Mouse (Mus musculus) erythroblast, embryonic 14.5 days (primary cell): ENCODE results near the gene B3gnt2. TPM values are rescaled to one million over a fixed set of nuclear protein-coding genes. Genes with fewer than 3 reads are reported as not detected.

Experiments
- H3K27me3 ChIP-seq: 2 replicates; pipeline ENCODE4 v1.6.1; 2012; ENCODE audit warnings: inconsistent platforms; ENCODE audit not compliant: control insufficient read depth
- H3K36me3 ChIP-seq: 2 replicates; pipeline ENCODE4 v1.6.1; 2012; ENCODE audit warnings: mild to moderate bottlenecking, inconsistent platforms; ENCODE audit not compliant: control insufficient read depth
- H3K4me1 ChIP-seq: 2 replicates; pipeline ENCODE4 v1.6.1; 2012; ENCODE audit warnings: inconsistent platforms; ENCODE audit not compliant: control insufficient read depth
- H3K4me3 ChIP-seq: replicated peaks from 2 replicates; pipeline ENCODE3; 2012; ENCODE audit warnings: moderate library complexity, mild to moderate bottlenecking, inconsistent platforms
- H3K9me3 ChIP-seq: 2 replicates; pipeline ENCODE4 v1.6.1; 2012; ENCODE audit warnings: low read length, inconsistent platforms, mixed read lengths; ENCODE audit not compliant: control insufficient read depth
- GATA1 ChIP-seq: IDR thresholded peaks from 2 replicates; pipeline ENCODE4 v1.6.1; 2012; ENCODE audit warnings: low read length, inconsistent platforms, mixed read lengths
- TAL1 ChIP-seq: IDR thresholded peaks from 3 replicates; pipeline ENCODE4 v1.6.1; 2012; ENCODE audit warnings: low read length, inconsistent platforms, mixed read lengths
- polyA plus RNA-seq: library from polyadenylated mRNA; stranded (reverse); fragments of >175 nt; gene quantifications from 2 replicates; pipeline ENCODE4 v1.2.3, GENCODE M21; 2012

B3gnt2 gene
- polyA plus RNA-seq, 1 experiment, result 0.07 TPM

GRCm38 (mm10) chr11:22793881-22794203, 66.9 kb downstream of the B3gnt2 start:
- Histone ChIP-seq H3K4me1 (peaks cover 25% of the 10 kb centered on the region), H3K27me3 (no peaks in the 10 kb centered on the region), H3K36me3 (no peaks in the 10 kb centered on the region), H3K9me3 (no peaks in the 10 kb centered on the region), H3K4me3 (no peak overlapping the region)
- TF ChIP-seq TAL1 (no peak), GATA1 (no peak)

GRCm38 (mm10) chr11:22793176-22793880, 67.4 kb downstream of the B3gnt2 start:
- TF ChIP-seq TAL1 (no peak), GATA1 (no peak)
- Histone ChIP-seq H3K27me3 (no peaks in the 10 kb centered on the region), H3K36me3 (no peaks in the 10 kb centered on the region), H3K4me1 (peaks cover 29% of the 10 kb centered on the region), H3K4me3 (no peak overlapping the region), H3K9me3 (no peaks in the 10 kb centered on the region)

GRCm38 (mm10) chr11:22792149-22792548, 68.6 kb downstream of the B3gnt2 start:
- Histone ChIP-seq H3K27me3 (no peaks in the 10 kb centered on the region), H3K36me3 (no peaks in the 10 kb centered on the region), H3K4me1 (peaks cover 29% of the 10 kb centered on the region), H3K4me3 (no peak overlapping the region), H3K9me3 (no peaks in the 10 kb centered on the region)
- TF ChIP-seq GATA1, result no peak
- TF ChIP-seq TAL1, result no peak

GRCm38 (mm10) chr11:22791726-22792125, 69.0 kb downstream of the B3gnt2 start:
- H3K27me3 ChIP-seq, result no peaks in the 10 kb centered on the region
- no peaks in the 10 kb centered on the region for H3K9me3 ChIP-seq
- TF ChIP-seq GATA1, result no peak
- no peak for TF ChIP-seq TAL1
- H3K4me3 ChIP-seq, result no peak overlapping the region
- peaks cover 29% of the 10 kb centered on the region for H3K4me1 ChIP-seq
- no peaks in the 10 kb centered on the region for H3K36me3 ChIP-seq

- H3K4me3 ChIP-seq, result no peak overlapping the region
- H3K4me1 ChIP-seq, result peaks cover 9% of the 10 kb centered on the region
- no peaks in the 10 kb centered on the region for H3K9me3 ChIP-seq
- H3K36me3 ChIP-seq, result no peaks in the 10 kb centered on the region
- no peaks in the 10 kb centered on the region for H3K27me3 ChIP-seq
- TF ChIP-seq GATA1 (no peak), TAL1 (no peak)
These were observed 72.9 kb downstream of the B3gnt2 start for GRCm38 (mm10) chr11:22787833-22788232.

- no peak overlapping the region for H3K4me3 ChIP-seq
These were observed 76.3 kb downstream of the B3gnt2 start for GRCm38 (mm10) chr11:22784477-22784876.

GRCm38 (mm10) chr11:22782705-22783124, 78.0 kb downstream of the B3gnt2 start:
- TF ChIP-seq GATA1, result no peak
- no peak for TF ChIP-seq TAL1
- Histone ChIP-seq H3K9me3 (no peaks in the 10 kb centered on the region), H3K4me1 (peaks cover 5% of the 10 kb centered on the region), H3K36me3 (no peaks in the 10 kb centered on the region), H3K4me3 (no peak overlapping the region), H3K27me3 (no peaks in the 10 kb centered on the region)

More at GRCm38 (mm10) chr11:22784477-22784876, 76.3 kb downstream of the B3gnt2 start:
- Histone ChIP-seq H3K27me3 (no peaks in the 10 kb centered on the region), H3K4me1 (peaks cover 9% of the 10 kb centered on the region), H3K36me3 (no peaks in the 10 kb centered on the region), H3K9me3 (no peaks in the 10 kb centered on the region)
- TF ChIP-seq TAL1 (no peak), GATA1 (no peak)

GRCm38 (mm10) chr11:22781190-22781589, 79.6 kb downstream of the B3gnt2 start:
- TF ChIP-seq GATA1, result no peak
- peaks cover 5% of the 10 kb centered on the region for H3K4me1 ChIP-seq
- no peak overlapping the region for H3K4me3 ChIP-seq
- H3K9me3 ChIP-seq, result no peaks in the 10 kb centered on the region
- H3K27me3 ChIP-seq, result no peaks in the 10 kb centered on the region
- H3K36me3 ChIP-seq, result no peaks in the 10 kb centered on the region

GRCm38 (mm10) chr11:22780761-22781160, 80.0 kb downstream of the B3gnt2 start:
- Histone ChIP-seq H3K27me3 (no peaks in the 10 kb centered on the region), H3K4me3 (no peak overlapping the region), H3K36me3 (no peaks in the 10 kb centered on the region), H3K9me3 (no peaks in the 10 kb centered on the region), H3K4me1 (peaks cover 5% of the 10 kb centered on the region)
- TF ChIP-seq TAL1, result no peak
